Mouse (Mus musculus): ENCODE measurements at regions not wholly inside any gene's neighbourhood (a gene's known extent, or its start where the extent isn't known, plus 50 kb on each side); places are given as distances from the start of the nearest gene placed in this dataset.

- DNase-seq (ENCODE audit: low spot score): no peak
These were observed 220.2 kb upstream of the Pard3b start for GRCm38 (mm10) chr1:61418396-61418795.

- DNase-seq (ENCODE audit: low spot score): no peak
These were observed 218.8 kb upstream of the Pard3b start for GRCm38 (mm10) chr1:61419839-61420238.

DNA sequence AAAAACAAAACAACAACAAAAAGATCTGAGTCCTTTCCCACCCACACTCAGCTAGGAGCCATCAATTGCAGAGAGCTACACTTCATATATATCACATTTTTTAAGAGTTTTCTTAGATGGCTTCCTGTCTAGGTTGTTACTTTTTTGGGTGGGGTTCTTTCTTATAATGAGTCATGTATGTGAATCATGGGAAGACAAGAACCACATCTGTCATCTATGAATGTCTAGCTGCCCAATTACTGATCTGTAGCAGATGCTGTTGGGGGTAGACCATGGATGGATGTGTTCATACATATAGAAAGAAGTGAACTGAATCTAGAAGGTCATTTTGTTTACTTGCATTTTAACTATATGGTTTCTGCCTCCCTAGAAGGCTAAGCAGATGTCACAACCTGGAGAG lies 215.4 kb upstream of the Pard3b start:
- no peak for DNase-seq (ENCODE audit: low spot score)

DNA sequence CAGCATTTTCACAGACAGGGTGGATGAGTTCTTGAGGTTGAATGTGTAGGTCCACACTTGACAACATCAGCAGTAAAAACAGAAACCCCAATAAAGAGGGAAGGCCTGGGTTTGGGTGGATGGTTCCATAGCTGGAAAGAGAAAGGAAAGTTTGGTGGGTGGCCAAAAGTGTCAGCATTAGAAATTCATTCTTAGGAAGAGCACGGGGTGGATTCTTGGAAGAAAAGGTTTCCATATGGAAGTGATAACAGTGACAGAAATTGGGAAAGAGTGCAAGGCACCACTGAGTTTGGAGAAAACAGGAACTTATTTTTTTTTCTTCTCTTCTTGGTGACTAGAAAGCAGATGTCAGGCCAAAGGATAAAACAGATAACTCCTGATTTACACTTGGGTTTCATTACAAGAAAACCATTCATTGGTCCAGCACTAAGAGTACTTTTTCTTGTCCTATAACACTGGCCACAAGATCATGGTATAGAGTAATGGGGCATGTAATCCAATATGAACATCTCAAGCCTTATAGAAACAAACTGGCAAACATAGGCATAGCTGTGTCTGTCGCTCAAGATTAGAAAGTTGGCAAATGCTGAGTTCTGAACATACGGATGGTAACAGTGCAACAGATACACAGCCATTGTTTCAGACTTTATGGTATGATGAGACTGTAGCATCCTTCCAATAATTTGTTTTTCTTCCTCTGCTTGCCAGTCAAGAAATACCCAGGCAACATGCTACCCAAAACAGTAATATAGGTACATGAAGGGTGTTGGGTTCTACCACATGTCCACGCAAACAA lies 209.7 kb upstream of the Pard3b start:
- no peak for DNase-seq (ENCODE audit: low spot score)

DNA sequence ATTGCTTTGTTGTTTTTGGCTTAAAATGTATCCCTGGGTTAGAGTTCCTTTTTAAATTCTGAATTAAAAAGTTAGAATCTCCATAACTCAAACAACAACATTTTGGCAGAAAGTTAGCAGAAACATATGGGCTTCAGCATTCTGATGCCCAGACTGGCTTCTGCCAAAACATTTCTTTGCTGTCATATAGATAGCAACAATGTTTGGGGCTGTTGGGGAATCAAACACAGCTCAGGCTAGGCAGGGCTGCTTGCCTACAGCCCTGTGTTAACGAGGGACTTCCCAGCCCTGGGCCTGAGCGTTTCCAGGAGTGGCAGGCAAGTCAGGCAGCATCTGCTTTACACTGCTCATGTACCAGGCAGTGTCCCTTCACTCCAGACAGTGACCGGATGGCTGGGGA lies 201.0 kb upstream of the Pard3b start:
- no peak for DNase-seq (ENCODE audit: low spot score)

DNA sequence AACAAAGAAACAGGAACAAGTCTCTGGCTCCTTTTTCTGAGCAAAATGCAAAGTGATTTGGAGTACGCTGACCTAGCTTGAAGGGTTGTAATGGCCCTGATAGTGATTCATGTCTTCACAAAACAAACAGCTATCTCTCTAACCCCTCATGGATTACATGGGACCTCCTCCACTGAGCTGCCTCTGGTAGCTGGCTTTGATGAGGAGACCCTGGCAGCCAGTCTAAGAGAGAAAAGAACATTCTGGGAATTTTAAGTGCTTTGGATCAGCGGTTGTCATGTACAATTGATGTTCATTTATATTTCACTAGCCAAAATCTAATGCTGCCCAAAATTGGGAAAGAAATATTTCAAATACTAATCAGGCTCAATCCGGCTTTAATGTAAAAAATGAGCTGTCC lies 177.2 kb upstream of the Pard3b start:
- no peak for DNase-seq (ENCODE audit: low spot score)

- DNase-seq (ENCODE audit: low spot score): no peak
These were observed 167.9 kb upstream of the Pard3b start for GRCm38 (mm10) chr1:61470617-61471214.

- DNase-seq (ENCODE audit: low spot score): no peak
These were observed 166.6 kb upstream of the Pard3b start for GRCm38 (mm10) chr1:61471779-61472578.

- no peak for DNase-seq (ENCODE audit: low spot score)
These were observed 165.9 kb upstream of the Pard3b start for GRCm38 (mm10) chr1:61472579-61473242.

- DNase-seq (ENCODE audit: low spot score): no peak
These were observed 153.2 kb upstream of the Pard3b start for GRCm38 (mm10) chr1:61485459-61485858.

DNA sequence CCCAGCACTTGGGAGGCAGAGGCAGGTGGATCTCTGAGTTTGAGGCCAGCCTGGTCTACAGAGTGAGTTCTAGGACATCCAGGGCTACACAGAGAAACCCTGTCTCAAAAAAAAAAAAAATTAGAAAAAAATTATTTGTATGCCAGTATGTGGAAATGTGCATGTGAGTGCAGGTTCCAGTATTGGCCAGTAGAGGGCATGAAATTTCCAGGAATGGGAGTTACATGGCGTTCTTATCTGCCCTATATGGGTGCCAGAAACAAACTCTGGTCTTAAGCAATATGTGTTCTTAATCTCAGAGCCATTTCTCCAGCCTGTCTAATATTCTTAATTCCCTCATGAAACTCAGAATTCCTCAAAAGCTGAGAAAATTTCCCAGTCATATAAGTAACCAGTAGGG lies 113.7 kb upstream of the Pard3b start:
- DNase-seq (ENCODE audit: low spot score): no peak

GRCm38 (mm10) chr1:61525881-61526280 lies 112.7 kb upstream of the Pard3b start:
- DNase-seq (ENCODE audit: low spot score): no peak

DNA sequence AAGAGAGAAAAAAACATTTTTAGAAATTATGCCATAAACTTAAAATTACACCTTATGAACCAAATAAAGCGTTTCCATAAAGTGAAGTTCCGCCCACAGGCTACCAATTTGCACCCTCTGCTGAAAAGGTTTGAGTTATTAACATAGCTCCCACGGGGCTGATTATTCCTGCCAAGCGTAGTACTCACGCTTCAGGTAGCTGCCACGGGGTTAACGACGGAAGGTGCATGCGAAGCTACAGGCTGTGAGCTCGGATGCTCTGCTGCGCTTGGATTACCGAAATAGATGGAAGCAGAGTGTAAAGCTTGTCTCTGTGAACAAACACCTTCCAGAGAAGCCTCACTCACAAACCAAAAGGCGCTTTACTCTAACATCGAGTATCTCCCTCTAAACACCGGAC lies 109.9 kb upstream of the Pard3b start:
- DNase-seq (ENCODE audit: low spot score): no peak

DNA sequence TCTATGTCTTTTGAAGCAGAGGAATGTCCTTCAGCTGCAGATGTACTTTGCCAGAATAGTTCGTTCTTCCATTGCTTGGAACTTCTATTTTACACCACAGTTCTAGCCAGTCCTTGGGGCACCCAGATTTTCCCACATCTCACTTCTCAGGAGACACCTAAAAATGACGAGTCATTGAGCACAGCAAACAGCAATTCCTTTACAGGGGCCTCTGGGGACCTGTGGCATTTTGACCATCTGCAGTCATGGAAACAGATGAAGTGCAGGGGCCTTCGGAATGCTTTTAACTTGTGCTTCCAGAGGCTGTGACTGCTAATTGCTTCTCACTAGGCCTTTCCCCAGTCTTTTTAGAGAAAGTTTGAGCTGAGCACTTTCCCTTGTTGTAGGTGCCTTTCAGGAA lies 108.5 kb upstream of the Pard3b start:
- DNase-seq (ENCODE audit: low spot score): no peak

DNA sequence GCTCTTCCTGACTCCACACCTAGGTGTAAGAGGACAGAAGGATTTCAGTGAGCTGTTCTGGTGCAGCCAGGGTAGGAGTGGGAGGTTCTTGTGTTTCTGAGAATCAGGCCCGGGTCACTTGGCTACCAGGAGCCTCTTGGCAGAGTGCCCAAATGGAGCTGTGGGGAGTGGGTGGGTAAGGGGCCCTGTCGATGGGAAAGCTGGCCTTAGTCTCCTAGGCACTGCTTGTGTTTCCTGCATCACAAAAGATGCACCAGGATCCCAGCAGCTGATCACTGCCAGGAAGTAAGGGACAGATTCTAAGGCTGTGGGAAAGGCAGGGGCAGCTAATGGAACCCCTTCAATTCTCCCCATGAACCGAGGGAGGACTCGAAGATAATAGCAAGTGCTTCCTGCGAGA lies 107.1 kb upstream of the Pard3b start:
- DNase-seq (ENCODE audit: low spot score): no peak

DNA sequence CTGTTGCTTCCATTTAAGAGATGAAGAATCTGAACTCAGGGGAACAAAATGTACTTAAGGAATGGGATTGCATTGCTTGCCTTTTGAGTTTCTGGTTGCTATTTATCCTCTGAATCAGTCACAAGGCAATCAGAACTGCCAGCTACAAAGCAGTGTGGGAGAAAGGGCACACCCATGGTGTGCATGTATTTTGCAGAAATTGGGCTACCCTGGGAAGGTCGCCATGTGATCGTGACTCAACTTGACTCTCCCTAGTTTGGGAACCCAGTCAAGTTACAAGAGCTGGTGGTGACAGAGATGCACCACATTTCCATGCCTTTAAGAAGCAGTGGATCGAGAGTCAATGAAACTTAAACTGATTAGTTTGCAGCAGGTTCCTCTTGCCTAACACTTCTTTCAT lies 98.5 kb upstream of the Pard3b start:
- peak; percentile 2 for DNase-seq (ENCODE audit: low spot score)

DNA sequence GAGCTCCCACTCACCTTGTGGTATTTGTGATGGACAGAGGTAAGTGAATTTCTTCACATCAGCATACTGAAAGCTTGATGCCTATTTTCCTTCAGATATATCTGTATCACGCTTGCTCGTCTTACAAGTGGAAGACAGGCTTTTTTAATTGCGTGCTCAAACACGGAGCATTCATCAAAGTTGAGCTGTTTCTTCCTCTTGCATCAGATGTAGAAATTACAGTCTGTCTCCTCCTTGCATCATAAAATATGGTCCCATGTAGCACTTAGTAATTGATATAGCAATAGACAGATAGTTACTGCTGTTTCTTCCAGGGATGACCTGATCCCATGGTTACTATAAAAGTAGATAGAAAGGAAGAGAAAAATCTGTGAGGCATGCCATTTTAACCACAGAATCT lies 97.5 kb upstream of the Pard3b start:
- DNase-seq (ENCODE audit: low spot score): no peak

DNA sequence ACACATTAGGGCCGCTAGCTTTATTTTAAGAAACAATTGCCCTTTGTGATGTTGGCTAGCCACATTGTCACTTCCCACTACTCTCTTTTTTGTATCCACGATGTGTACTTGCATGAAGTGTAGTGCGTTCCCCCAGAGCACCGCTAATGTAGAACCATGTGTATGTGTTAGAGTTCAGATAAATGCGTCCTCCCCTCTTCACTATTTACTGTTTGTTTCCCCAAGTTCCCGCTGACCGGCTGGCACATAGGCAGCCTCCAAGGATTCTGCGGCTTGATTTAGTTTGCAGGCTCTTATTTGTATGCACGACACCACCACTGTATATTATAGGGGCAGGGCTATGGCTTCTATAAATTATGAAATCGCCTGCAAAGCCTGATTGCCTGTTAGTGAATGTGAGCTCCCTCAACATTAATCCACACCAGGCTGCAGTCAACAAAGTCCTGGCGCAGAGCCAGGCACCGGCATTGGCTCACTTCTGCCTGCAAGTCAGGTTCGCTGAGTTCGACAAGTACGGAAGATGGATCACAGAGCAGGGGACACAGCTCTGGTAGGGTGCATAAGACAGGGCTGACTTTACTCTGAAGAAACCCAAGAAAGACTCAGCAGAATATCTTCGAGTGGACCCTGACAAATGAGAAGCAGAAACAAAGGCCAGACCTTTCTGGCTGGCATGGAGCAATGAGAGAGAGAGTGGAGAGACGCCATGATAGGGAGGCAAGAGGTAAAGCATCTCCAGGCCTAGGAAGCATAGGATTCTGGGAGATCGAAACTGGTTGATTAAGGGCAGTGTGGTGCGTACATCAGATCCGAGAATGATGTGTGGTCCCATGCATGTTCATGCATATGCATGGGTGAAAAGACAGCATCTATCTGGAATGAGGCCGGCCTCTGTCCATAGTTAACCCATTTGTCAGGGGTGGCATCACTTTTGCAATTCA lies 85.8 kb upstream of the Pard3b start:
- DNase-seq (ENCODE audit: low spot score): no peak

DNA sequence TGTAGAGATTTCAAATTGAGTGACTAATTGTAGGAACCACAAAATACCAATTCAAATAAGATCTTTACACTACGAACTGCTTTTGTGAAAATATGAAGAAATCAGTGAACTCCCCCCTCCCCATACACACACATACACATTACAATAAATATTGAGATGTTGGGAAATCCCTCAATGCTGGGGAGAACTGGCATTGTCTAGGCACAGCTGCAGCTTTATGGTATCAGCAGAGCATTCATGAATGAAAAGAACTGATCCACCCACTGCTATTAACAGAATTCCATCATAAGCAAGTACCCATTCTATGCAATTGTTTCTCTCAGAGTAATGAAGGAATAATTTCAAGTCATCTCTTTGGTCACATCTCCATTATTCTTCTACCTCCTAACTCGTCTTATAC lies 79.1 kb upstream of the Pard3b start:
- DNase-seq (ENCODE audit: low spot score): no peak

DNA sequence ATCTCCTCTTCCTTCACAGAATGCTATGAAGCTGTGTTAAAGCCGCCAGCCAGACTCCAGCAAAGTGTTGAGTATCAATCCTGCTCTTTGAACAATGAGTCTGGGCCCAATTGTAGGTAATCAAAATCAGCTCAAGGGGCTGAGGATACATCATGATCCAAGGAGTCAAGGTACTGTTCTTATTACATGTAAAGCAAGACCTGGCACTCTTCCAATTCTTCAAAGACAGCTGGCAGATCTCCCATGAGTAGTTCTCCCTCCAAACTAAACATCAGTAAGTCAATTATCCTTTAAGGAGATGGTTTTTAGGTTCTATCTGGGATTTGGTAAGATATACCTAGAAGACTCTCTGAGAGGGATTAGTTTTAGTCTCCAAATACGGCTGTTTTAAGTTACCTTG lies 76.5 kb upstream of the Pard3b start:
- DNase-seq (ENCODE audit: low spot score): no peak

DNA sequence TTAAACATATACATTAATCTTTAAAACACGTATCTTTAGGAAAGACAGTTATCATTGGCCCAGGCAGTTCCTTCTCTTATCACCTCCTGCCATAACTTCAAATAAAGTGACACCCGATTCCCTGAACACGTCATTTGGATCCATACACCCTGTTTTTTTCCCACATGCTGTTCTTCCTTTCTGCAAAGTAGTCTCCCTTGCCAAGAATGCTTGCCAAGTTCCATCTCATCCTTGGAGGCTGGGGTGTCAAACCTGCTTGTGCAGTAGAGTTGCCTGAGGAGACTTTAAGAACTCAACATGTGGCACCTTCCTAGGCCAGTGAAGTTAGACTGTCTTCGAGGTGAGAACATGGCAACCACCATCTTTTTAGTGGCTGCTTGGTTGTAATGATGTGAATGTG lies 73.2 kb upstream of the Pard3b start:
- no peak for DNase-seq (ENCODE audit: low spot score)
